Mouse (Mus musculus) cerebellum, adult 2 months (tissue): ENCODE data around the gene Gabrb1.

Experiments
- CTCF ChIP-seq: fragments of 200-500 bp; IDR thresholded peaks from 2 replicates; pipeline ENCODE4 v1.5.1; 2011; ENCODE audit warnings: low read depth, mild to moderate bottlenecking, control low read depth, low read length, moderate library complexity, borderline replicate concordance; ENCODE audit not compliant: insufficient read depth
- POLR2A ChIP-seq: fragments of 200-500 bp; IDR thresholded peaks from 2 replicates; pipeline ENCODE4 v1.6.1; 2011; ENCODE audit warnings: low read length, control low read depth, borderline replicate concordance; ENCODE audit not compliant: insufficient read depth

DNA sequence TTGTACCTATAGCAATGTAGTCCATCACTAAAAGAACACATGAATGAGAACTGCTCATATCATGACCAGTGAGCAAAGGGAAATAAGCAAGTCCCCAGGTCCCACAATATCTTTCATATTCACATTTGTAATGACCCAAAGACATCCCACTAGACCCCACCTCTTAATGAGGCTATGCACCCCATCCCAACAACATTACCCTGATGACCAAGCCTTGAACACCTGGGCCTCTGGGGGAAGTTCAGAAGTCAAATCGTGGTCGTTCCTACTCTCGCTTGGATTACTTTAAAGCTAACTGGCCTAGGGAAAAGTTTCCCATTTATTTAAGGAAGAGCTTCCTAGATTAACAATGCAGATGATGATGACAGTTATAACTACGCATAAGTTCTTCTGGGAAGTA is 318.2 kb downstream of the Gabrb1 start:
- TF ChIP-seq CTCF (no peak), POLR2A (no peak)
